Mouse (Mus musculus) urinary bladder, postnatal 4 days (tissue): Measurements from ENCODE around the gene Ina.
A peak's percentile ranks its signal among the peaks of the same experiment; 100 is the strongest.

ENCODE experiments used
- DNase-seq, 2 experiments: peaks; one replicate each; pipeline ENCODE4 v3.0.0; 2021 to 2022; ENCODE audit warnings: low spot score in 2 of 2

Ina gene

GRCm38 (mm10) chr19:47053471-47053870 is 39.0 kb downstream of the Ina start:
- DNase-seq, result no peak

GRCm38 (mm10) chr19:47057684-47058083 is 43.2 kb downstream of the Ina start:
- DNase-seq, result no peak

- no peak for DNase-seq
These were observed 51.4 kb downstream of the Ina start for GRCm38 (mm10) chr19:47065860-47066259.

GRCm38 (mm10) chr19:47067096-47067882 is 52.8 kb downstream of the Ina start, which contains the start of gene Taf5:
TSS of gene Taf5 (plus strand) at chr19:47067746.
- peak; percentile 95 to 97 for DNase-seq

GRCm38 (mm10) chr19:47067924-47068611 is 53.6 kb downstream of the Ina start:
- peak; percentile 80 to 82 for DNase-seq
